Mouse (Mus musculus): ENCODE data around the gene Nabp2. TPM values are rescaled to one million over a fixed set of nuclear protein-coding genes. Genes with fewer than 3 reads are reported as not detected.

The Nabp2 gene
- polyA plus RNA-seq, 1 experiment from 2014 or later: 180 TPM

DNA sequence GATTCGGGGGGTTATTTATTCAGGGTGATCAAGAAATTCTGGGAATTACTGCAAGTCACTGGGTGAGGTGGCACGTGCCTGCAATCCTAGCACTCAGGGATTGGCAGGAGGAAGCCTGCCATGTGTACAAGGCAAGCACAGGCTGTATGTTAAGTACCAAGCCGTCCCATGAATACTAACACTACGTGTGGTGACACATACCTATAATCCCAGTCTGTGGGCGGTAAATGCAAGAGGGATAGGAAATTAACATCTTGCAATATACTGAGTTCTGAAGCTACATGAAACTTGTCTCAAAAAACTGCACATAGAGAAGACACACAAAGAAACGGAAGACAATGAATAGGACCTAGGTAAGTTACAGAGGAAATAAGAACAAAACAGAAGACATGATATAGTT lies 39.7 kb upstream of the Nabp2 start:
- Histone ChIP-seq H3K36me3 (ENCODE audit: control insufficient read depth, insufficient read depth, low read length) (no peaks in the 10 kb centered on the region), H3K27me3 (replicated peaks; ENCODE audit: control insufficient read depth, insufficient read depth, low read length) (no peaks in the 10 kb centered on the region), H3K4me1 (ENCODE audit: control insufficient read depth, insufficient read depth, low read length) (no peaks in the 10 kb centered on the region), H3K9ac (ENCODE audit: low read length) (no peak overlapping the region), H3K27ac (ENCODE audit: low read depth, low read length) (no peak overlapping the region), H3K4me2 (ENCODE audit: low read length) (no peak overlapping the region), H3K4me3 (ENCODE audit: low read depth, low read length) (no peak overlapping the region), H3K9me3 (replicated peaks; ENCODE audit: control insufficient read depth, low read length) (no peaks in the 10 kb centered on the region)
- 76% methylated on average over 6 of the region's 6 CpGs for WGBS
- no peak for DNase-seq (ENCODE audit: low spot score)
- ATAC-seq: no peak

- ATAC-seq (no peak), DNase-seq (ENCODE audit: low spot score) (no peak)
- Histone ChIP-seq H3K9ac (ENCODE audit: low read length) (no peak overlapping the region), H3K4me2 (ENCODE audit: low read length) (no peak overlapping the region), H3K4me1 (ENCODE audit: control insufficient read depth, insufficient read depth, low read length) (no peaks in the 10 kb centered on the region), H3K9me3 (replicated peaks; ENCODE audit: control insufficient read depth, low read length) (no peaks in the 10 kb centered on the region), H3K4me3 (ENCODE audit: low read depth, low read length) (no peak overlapping the region), H3K27me3 (replicated peaks; ENCODE audit: control insufficient read depth, insufficient read depth, low read length) (no peaks in the 10 kb centered on the region), H3K36me3 (ENCODE audit: control insufficient read depth, insufficient read depth, low read length) (peaks cover 15% of the 10 kb centered on the region), H3K27ac (ENCODE audit: low read depth, low read length) (no peak overlapping the region)
- 88% methylated on average over 4 of the region's 4 CpGs for WGBS
Measured at GRCm38 (mm10) chr10:128445407-128445806, 34.1 kb upstream of the Nabp2 start.

DNA sequence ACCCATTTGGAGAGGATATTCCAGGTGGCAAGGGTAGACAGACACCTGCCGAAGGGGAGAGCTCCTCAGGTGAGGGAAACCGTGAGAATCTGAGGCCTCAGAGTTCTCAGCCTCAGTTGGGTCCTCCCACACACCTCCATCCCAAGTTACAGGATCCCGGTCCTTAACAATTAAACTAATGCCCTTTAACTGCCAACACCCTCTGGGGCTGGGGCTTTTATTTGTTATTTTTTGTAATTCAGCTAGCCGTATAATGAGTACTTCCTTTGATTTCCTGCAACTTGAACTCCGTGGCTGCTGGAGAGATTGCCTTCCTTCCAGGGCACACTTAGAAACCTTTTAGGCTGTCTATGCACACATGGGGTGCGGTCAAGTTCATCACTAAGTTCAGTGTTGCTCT lies 33.1 kb upstream of the Nabp2 start:
- ATAC-seq: no peak
- Histone ChIP-seq H3K4me2 (ENCODE audit: low read length) (no peak overlapping the region), H3K9ac (ENCODE audit: low read length) (no peak overlapping the region), H3K9me3 (replicated peaks; ENCODE audit: control insufficient read depth, low read length) (no peaks in the 10 kb centered on the region), H3K27ac (ENCODE audit: low read depth, low read length) (no peak overlapping the region), H3K4me1 (ENCODE audit: control insufficient read depth, insufficient read depth, low read length) (no peaks in the 10 kb centered on the region), H3K27me3 (replicated peaks; ENCODE audit: control insufficient read depth, insufficient read depth, low read length) (no peaks in the 10 kb centered on the region), H3K4me3 (ENCODE audit: low read depth, low read length) (no peak overlapping the region), H3K36me3 (ENCODE audit: control insufficient read depth, insufficient read depth, low read length) (peaks cover 25% of the 10 kb centered on the region)
- 75% methylated on average over 6 of the region's 6 CpGs for WGBS
- no peak for DNase-seq (ENCODE audit: low spot score)

DNA sequence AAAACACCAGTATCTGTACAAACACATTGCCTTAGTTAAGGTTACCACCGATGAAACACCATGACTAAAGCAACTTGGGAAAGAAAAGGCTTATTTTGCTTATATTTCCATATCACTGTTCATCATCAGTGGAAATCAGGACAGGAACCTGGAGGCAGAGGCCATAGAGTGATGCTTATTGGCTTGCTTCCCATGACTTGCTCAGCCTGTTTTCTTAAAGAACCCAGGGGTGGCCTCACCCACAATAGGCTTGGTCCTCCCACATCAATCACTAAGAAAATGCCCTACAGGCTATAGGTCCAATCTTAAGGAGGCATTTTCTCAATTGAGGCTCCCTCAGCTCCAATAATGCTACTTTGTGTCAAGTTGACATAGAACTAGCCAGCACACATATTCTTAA lies 31.4 kb upstream of the Nabp2 start:
- no peak overlapping the region for H3K9ac ChIP-seq (ENCODE audit: low read length)
- 91% methylated on average over 1 of the region's 1 CpGs for WGBS
- H3K9me3 ChIP-seq (replicated peaks; ENCODE audit: control insufficient read depth, low read length): no peaks in the 10 kb centered on the region
- no peak for ATAC-seq
- H3K4me1 ChIP-seq (ENCODE audit: control insufficient read depth, insufficient read depth, low read length): no peaks in the 10 kb centered on the region
- H3K4me3 ChIP-seq (ENCODE audit: low read depth, low read length): no peak overlapping the region
- H3K27ac ChIP-seq (ENCODE audit: low read depth, low read length): no peak overlapping the region
- no peak overlapping the region for H3K4me2 ChIP-seq (ENCODE audit: low read length)
- no peak for DNase-seq (ENCODE audit: low spot score)
- H3K27me3 ChIP-seq (replicated peaks; ENCODE audit: control insufficient read depth, insufficient read depth, low read length): no peaks in the 10 kb centered on the region
- peaks cover 42% of the 10 kb centered on the region for H3K36me3 ChIP-seq (ENCODE audit: control insufficient read depth, insufficient read depth, low read length)

- H3K4me2 ChIP-seq (ENCODE audit: low read length): no peak overlapping the region
- no peaks in the 10 kb centered on the region for H3K4me1 ChIP-seq (ENCODE audit: control insufficient read depth, insufficient read depth, low read length)
- 85% methylated on average over 10 of the region's 10 CpGs for WGBS
- no peak overlapping the region for H3K4me3 ChIP-seq (ENCODE audit: low read depth, low read length)
- ATAC-seq (no peak), DNase-seq (ENCODE audit: low spot score) (no peak)
- H3K9ac ChIP-seq (ENCODE audit: low read length): no peak overlapping the region
- H3K27me3 ChIP-seq (replicated peaks; ENCODE audit: control insufficient read depth, insufficient read depth, low read length): no peaks in the 10 kb centered on the region
- no peaks in the 10 kb centered on the region for H3K9me3 ChIP-seq (replicated peaks; ENCODE audit: control insufficient read depth, low read length)
- peaks cover 54% of the 10 kb centered on the region for H3K36me3 ChIP-seq (ENCODE audit: control insufficient read depth, insufficient read depth, low read length)
- H3K27ac ChIP-seq (ENCODE audit: low read depth, low read length): no peak overlapping the region
Measured at GRCm38 (mm10) chr10:128441324-128442119, 30.2 kb upstream of the Nabp2 start.

- ATAC-seq (no peak), DNase-seq (ENCODE audit: low spot score) (peak; percentile 30)
- Histone ChIP-seq H3K9ac (ENCODE audit: low read length) (no peak overlapping the region), H3K4me2 (ENCODE audit: low read length) (no peak overlapping the region), H3K27ac (ENCODE audit: low read depth, low read length) (no peak overlapping the region), H3K4me1 (ENCODE audit: control insufficient read depth, insufficient read depth, low read length) (no peaks in the 10 kb centered on the region), H3K4me3 (ENCODE audit: low read depth, low read length) (no peak overlapping the region), H3K27me3 (replicated peaks; ENCODE audit: control insufficient read depth, insufficient read depth, low read length) (no peaks in the 10 kb centered on the region), H3K9me3 (replicated peaks; ENCODE audit: control insufficient read depth, low read length) (no peaks in the 10 kb centered on the region), H3K36me3 (ENCODE audit: control insufficient read depth, insufficient read depth, low read length) (peaks cover 65% of the 10 kb centered on the region)
- WGBS: 69% methylated on average over 10 of the region's 10 CpGs
Measured at GRCm38 (mm10) chr10:128440407-128440806, 29.1 kb upstream of the Nabp2 start.

DNA sequence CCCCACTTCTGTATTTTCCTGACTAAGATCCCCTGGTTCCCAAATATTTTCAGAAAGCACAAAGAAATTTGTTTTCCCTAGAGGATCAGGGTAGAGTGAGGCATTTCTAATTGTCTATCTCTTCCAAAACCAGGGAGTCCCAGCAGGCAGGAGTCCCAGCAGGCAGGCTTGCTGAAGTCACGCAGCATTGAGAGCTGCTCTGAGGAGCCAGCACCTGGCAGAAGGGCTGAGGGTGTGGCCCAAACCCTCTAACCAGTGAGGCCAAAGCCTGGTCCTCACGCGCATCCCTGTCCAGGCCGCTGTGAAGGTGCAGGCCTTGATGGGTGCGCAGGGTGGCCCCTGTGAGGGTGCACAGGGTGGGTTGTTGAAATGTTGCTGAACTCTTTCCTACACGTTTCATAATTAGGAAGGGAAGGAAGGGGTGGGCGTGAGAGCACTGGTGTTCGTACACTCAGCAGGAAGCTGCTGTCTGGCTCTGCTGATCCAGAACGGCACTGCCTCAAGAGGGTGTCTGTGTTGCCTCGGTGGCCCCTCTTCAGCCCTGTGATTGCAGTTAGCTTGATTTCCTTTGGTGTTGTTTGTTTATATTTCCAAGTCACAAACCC lies 27.5 kb upstream of the Nabp2 start:
- Histone ChIP-seq H3K9me3 (replicated peaks; ENCODE audit: control insufficient read depth, low read length) (no peaks in the 10 kb centered on the region), H3K4me1 (ENCODE audit: control insufficient read depth, insufficient read depth, low read length) (no peaks in the 10 kb centered on the region)

DNA sequence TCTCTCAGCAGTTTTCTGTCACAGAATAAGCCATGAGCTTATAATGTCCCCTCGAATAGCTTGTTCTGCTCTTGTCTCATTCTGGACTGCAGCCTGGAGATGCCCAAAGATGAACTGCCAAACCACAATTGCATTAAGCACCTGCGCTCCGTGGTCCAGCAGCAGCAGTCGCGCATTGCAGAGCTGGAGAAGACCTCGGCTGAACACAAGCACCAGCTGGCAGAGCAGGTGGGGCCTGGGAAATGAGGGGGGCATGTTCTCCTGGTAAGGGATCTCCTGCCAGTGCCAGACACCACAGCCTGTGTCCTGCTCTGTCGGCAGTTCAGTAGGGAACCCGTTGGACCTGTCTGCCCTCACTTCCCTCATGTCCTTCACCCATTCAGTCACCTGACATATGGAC lies 25.1 kb upstream of the Nabp2 start:
- Histone ChIP-seq H3K4me1 (ENCODE audit: control insufficient read depth, insufficient read depth, low read length) (no peaks in the 10 kb centered on the region), H3K9ac (ENCODE audit: low read length) (0 out of 2 replicates have a peak overlapping the region, but pooled peaks have one; percentile 8), H3K36me3 (ENCODE audit: control insufficient read depth, insufficient read depth, low read length) (peaks cover 84% of the 10 kb centered on the region), H3K27me3 (replicated peaks; ENCODE audit: control insufficient read depth, insufficient read depth, low read length) (no peaks in the 10 kb centered on the region), H3K9me3 (replicated peaks; ENCODE audit: control insufficient read depth, low read length) (no peaks in the 10 kb centered on the region), H3K4me2 (ENCODE audit: low read length) (no peak overlapping the region), H3K27ac (ENCODE audit: low read depth, low read length) (no peak overlapping the region), H3K4me3 (ENCODE audit: low read depth, low read length) (no peak overlapping the region)
- no peak for DNase-seq (ENCODE audit: low spot score)
- ATAC-seq: no peak
- WGBS: 88% methylated on average over 8 of the region's 8 CpGs

More for the DNA sequence above, 27.5 kb upstream of the Nabp2 start:
- Histone ChIP-seq H3K27ac (ENCODE audit: low read depth, low read length) (no peak overlapping the region), H3K9ac (ENCODE audit: low read length) (no peak overlapping the region), H3K36me3 (ENCODE audit: control insufficient read depth, insufficient read depth, low read length) (peaks cover 79% of the 10 kb centered on the region), H3K27me3 (replicated peaks; ENCODE audit: control insufficient read depth, insufficient read depth, low read length) (no peaks in the 10 kb centered on the region), H3K4me3 (ENCODE audit: low read depth, low read length) (no peak overlapping the region), H3K4me2 (ENCODE audit: low read length) (no peak overlapping the region)
- DNase-seq (ENCODE audit: low spot score) (no peak), ATAC-seq (no peak)
- 86% methylated on average over 10 of the region's 10 CpGs for WGBS

GRCm38 (mm10) chr10:128435873-128436272 lies 24.6 kb upstream of the Nabp2 start:
- Histone ChIP-seq H3K9me3 (replicated peaks; ENCODE audit: control insufficient read depth, low read length) (no peaks in the 10 kb centered on the region), H3K27me3 (replicated peaks; ENCODE audit: control insufficient read depth, insufficient read depth, low read length) (no peaks in the 10 kb centered on the region), H3K4me3 (ENCODE audit: low read depth, low read length) (no peak overlapping the region), H3K4me1 (ENCODE audit: control insufficient read depth, insufficient read depth, low read length) (no peaks in the 10 kb centered on the region), H3K4me2 (ENCODE audit: low read length) (no peak overlapping the region), H3K36me3 (ENCODE audit: control insufficient read depth, insufficient read depth, low read length) (peaks cover 86% of the 10 kb centered on the region), H3K27ac (ENCODE audit: low read depth, low read length) (no peak overlapping the region), H3K9ac (ENCODE audit: low read length) (no peak overlapping the region)
- WGBS: 83% methylated on average over 5 of the region's 5 CpGs
- ATAC-seq (no peak), DNase-seq (ENCODE audit: low spot score) (no peak)

Data from forebrain, embryonic 14.5 days (tissue).